Mouse (Mus musculus) limb, embryonic 14.5 days (tissue): ENCODE measurements around the gene Nol4l. TPM values are rescaled to one million over a fixed set of nuclear protein-coding genes. Genes with fewer than 3 reads are reported as not detected.

Experiments used
- ATAC-seq: fragments of 200-750 bp; cut with Nextera tagmentation; 2 replicates; pipeline ENCODE4 v1.8.0; 2017; ENCODE audit warnings: low read depth, moderate number of reproducible peaks, moderate TSS enrichment; ENCODE audit not compliant: low FRiP score
- DNase-seq: peaks from one replicate; pipeline ENCODE4 v3.0.0-alpha.2; 2015; ENCODE audit warnings: low spot score
- H3K27ac ChIP-seq: fragments of 300-500 bp; sonication (generic); replicated peaks from 2 replicates; pipeline ENCODE4 v1.5.1; 2014; ENCODE audit warnings: low read depth, mild to moderate bottlenecking, low read length, moderate library complexity, mixed read lengths
- H3K27me3 ChIP-seq: fragments of 300-500 bp; sonication (generic); 2 replicates; pipeline ENCODE4 v1.6.1; 2014; ENCODE audit warnings: low read length, mixed read lengths; ENCODE audit not compliant: control insufficient read depth, insufficient read depth
- H3K36me3 ChIP-seq: fragments of 300-500 bp; sonication (generic); 2 replicates; pipeline ENCODE4 v1.6.1; 2014; ENCODE audit warnings: mild to moderate bottlenecking, low read length, moderate library complexity, mixed read lengths; ENCODE audit not compliant: control insufficient read depth, insufficient read depth
- H3K4me1 ChIP-seq: fragments of 300-500 bp; sonication (generic); 2 replicates; pipeline ENCODE4 v1.6.1; 2014; ENCODE audit warnings: antibody characterized with exemption, low read length, mixed read lengths; ENCODE audit not compliant: control insufficient read depth, insufficient read depth
- H3K4me2 ChIP-seq: fragments of 300-500 bp; sonication (generic); replicated peaks from 2 replicates; pipeline ENCODE4 v1.6.1; 2014; ENCODE audit warnings: low read depth, mild to moderate bottlenecking, low read length, moderate library complexity; ENCODE audit not compliant: severe bottlenecking
- H3K4me3 ChIP-seq: fragments of 300-500 bp; sonication (generic); replicated peaks from 2 replicates; pipeline ENCODE4 v1.5.1; 2014; ENCODE audit warnings: low read length
- H3K9ac ChIP-seq: fragments of 300-500 bp; sonication (generic); 2 replicates; pipeline ENCODE4 v1.6.1; 2014; ENCODE audit warnings: mild to moderate bottlenecking, low read depth, low read length, moderate library complexity; ENCODE audit not compliant: severe bottlenecking
- H3K9me3 ChIP-seq: fragments of 300-500 bp; sonication (generic); 2 replicates; pipeline ENCODE4 v1.6.1; 2016; ENCODE audit warnings: low read length; ENCODE audit not compliant: control insufficient read depth
- POLR2A ChIP-seq: fragments of 200-500 bp; IDR thresholded peaks from 2 replicates; pipeline ENCODE4 v1.8.0; 2012; ENCODE audit warnings: inconsistent platforms, mild to moderate bottlenecking, moderate library complexity, borderline replicate concordance; ENCODE audit not compliant: insufficient read depth, insufficient read length; ENCODE audit errors: extremely low read depth
- WGBS: fragments of 180-500 bp; shearing (Covaris S2); extraction: QIAGEN DNeasy Blood & Tissue Kit; methylation state at CpG from one replicate; pipeline ENCODE4 v1.1.7; 2014; 5-methylcytosine and 5-hydroxymethylcytosine counted together
- polyA plus RNA-seq, 2 experiments: library from polyadenylated mRNA; depleted of rRNA in 1 of 2; stranded (reverse) in 1 of 2; unstranded in 1 of 2; fragments of >200 nt; fragmentation: Nextera tagmentation in 1 of 2; extraction: Ambion mirVana in 1 of 2; gene quantifications; 2 replicates each; pipeline versions ENCODE4 v1.2.1 to v1.2.3; 2012 to 2014

Nol4l gene
- polyA plus RNA-seq, 2 experiments: 10.1 to 19.5 TPM

GRCm38 (mm10) chr2:153457467-153457866, 72.3 kb downstream of the Nol4l start:
- no peak for TF ChIP-seq POLR2A
- 17% methylated on average over 4 of the region's 4 CpGs for WGBS
- Histone ChIP-seq H3K9ac (no peak overlapping the region), H3K27ac (0 out of 2 replicates have a peak overlapping the region, but pooled peaks have one; percentile 52), H3K36me3 (no peaks in the 10 kb centered on the region), H3K27me3 (no peaks in the 10 kb centered on the region), H3K9me3 (no peaks in the 10 kb centered on the region), H3K4me1 (peaks cover 12% of the 10 kb centered on the region; the same call in 1 of the 2 replicates), H3K4me2 (no peak overlapping the region), H3K4me3 (no peak overlapping the region)
- ATAC-seq (no peak), DNase-seq (no peak)

GRCm38 (mm10) chr2:153454841-153455506, 74.8 kb downstream of the Nol4l start:
- no peak overlapping the region for H3K4me3 ChIP-seq
- TF ChIP-seq POLR2A: no peak
- no peak overlapping the region for H3K27ac ChIP-seq
- H3K27me3 ChIP-seq: no peaks in the 10 kb centered on the region
- ATAC-seq (no peak), DNase-seq (no peak)
- WGBS: 57% methylated on average over 9 of the region's 9 CpGs
- H3K4me1 ChIP-seq: peaks cover 12% of the 10 kb centered on the region; the same call in 1 of the 2 replicates
- H3K9ac ChIP-seq: no peak overlapping the region
- H3K9me3 ChIP-seq: no peaks in the 10 kb centered on the region
- no peak overlapping the region for H3K4me2 ChIP-seq
- H3K36me3 ChIP-seq: no peaks in the 10 kb centered on the region

- Histone ChIP-seq H3K27ac (no peak overlapping the region), H3K4me1 (peaks cover 12% of the 10 kb centered on the region; the same call in 1 of the 2 replicates), H3K27me3 (no peaks in the 10 kb centered on the region), H3K4me2 (no peak overlapping the region), H3K9me3 (no peaks in the 10 kb centered on the region), H3K4me3 (no peak overlapping the region), H3K9ac (no peak overlapping the region), H3K36me3 (no peaks in the 10 kb centered on the region)
- TF ChIP-seq POLR2A: no peak
- DNase-seq: no peak
- ATAC-seq: no peak
- WGBS: 65% methylated on average over 12 of the region's 12 CpGs
Measured at GRCm38 (mm10) chr2:153453961-153454759, 75.6 kb downstream of the Nol4l start.

- no peak overlapping the region for H3K4me3 ChIP-seq
- ATAC-seq (no peak), DNase-seq (no peak)
- H3K9me3 ChIP-seq: no peaks in the 10 kb centered on the region
- H3K27me3 ChIP-seq: no peaks in the 10 kb centered on the region
- H3K4me2 ChIP-seq: no peak overlapping the region
- no peak overlapping the region for H3K9ac ChIP-seq
- peaks cover 3% of the 10 kb centered on the region; the same call in 1 of the 2 replicates for H3K4me1 ChIP-seq
- no peak overlapping the region for H3K27ac ChIP-seq
- TF ChIP-seq POLR2A: no peak
- no peaks in the 10 kb centered on the region for H3K36me3 ChIP-seq
- 76% methylated on average over 6 of the region's 6 CpGs for WGBS
Measured at GRCm38 (mm10) chr2:153448519-153448918, 81.3 kb downstream of the Nol4l start.

- H3K9ac ChIP-seq: no peak overlapping the region
- H3K36me3 ChIP-seq: no peaks in the 10 kb centered on the region
- no peak overlapping the region for H3K4me3 ChIP-seq
- H3K4me1 ChIP-seq: peaks cover 8% of the 10 kb centered on the region
- H3K4me2 ChIP-seq: no peak overlapping the region
- TF ChIP-seq POLR2A: no peak
- 86% methylated on average over 3 of the region's 3 CpGs for WGBS
- DNase-seq: no peak
- no peaks in the 10 kb centered on the region for H3K9me3 ChIP-seq
- no peak overlapping the region for H3K27ac ChIP-seq
- no peaks in the 10 kb centered on the region for H3K27me3 ChIP-seq
- ATAC-seq: no peak
Measured at GRCm38 (mm10) chr2:153447719-153448118, 82.1 kb downstream of the Nol4l start.
